Mouse (Mus musculus) MEL (cell line): ENCODE results near the gene Gabbr1. TPM values are rescaled to one million over a fixed set of nuclear protein-coding genes. Genes with fewer than 3 reads are reported as not detected.

ENCODE experiments used
- DNase-seq: peaks from one replicate; pipeline ENCODE4 v3.0.0; 2011; ENCODE audit warnings: low read depth, low spot score
- H3K27ac ChIP-seq: 2 replicates; pipeline ENCODE4 v1.5.1; 2012; ENCODE audit warnings: low read depth, mild to moderate bottlenecking, control low read depth, low read length, moderate library complexity; ENCODE audit not compliant: control insufficient read depth
- H3K27me3 ChIP-seq, 2 experiments: fragments of 150-350 bp in 1 of 2; sonication (generic) in 1 of 2; 2 replicates each; pipeline ENCODE4 v1.6.1; 2012; ENCODE audit warnings: low read length in 2 of 2, mild to moderate bottlenecking in 2 of 2, improper control_type of control experiment in 1 of 2, moderate library complexity in 1 of 2; ENCODE audit not compliant: insufficient read depth in 2 of 2, control insufficient read depth in 1 of 2
- H3K36me3 ChIP-seq, 2 experiments: 2 replicates each; pipeline ENCODE4 v1.6.1; 2012 to 2014; ENCODE audit warnings: low read length in 2 of 2, improper control_type of control experiment in 1 of 2, inconsistent platforms in 1 of 2, mild to moderate bottlenecking in 1 of 2; ENCODE audit not compliant: insufficient read depth in 2 of 2, control insufficient read depth in 1 of 2
- H3K4me1 ChIP-seq, 2 experiments: fragments of 150-350 bp in 1 of 2; sonication (generic) in 1 of 2; 2 replicates each; pipeline ENCODE4 v1.6.1; 2012; ENCODE audit warnings: low read length in 2 of 2, improper control_type of control experiment in 1 of 2, mild to moderate bottlenecking in 1 of 2; ENCODE audit not compliant: insufficient read depth in 2 of 2, control insufficient read depth in 1 of 2
- H3K4me3 ChIP-seq, 2 experiments: fragments of 150-350 bp in 1 of 2; sonication (generic) in 1 of 2; 2 replicates each; pipeline ENCODE4 v1.5.1; 2012; ENCODE audit warnings: low read depth in 2 of 2, low read length in 2 of 2, mild to moderate bottlenecking in 2 of 2, moderate library complexity in 2 of 2, control low read depth in 1 of 2, improper control_type of control experiment in 1 of 2; ENCODE audit not compliant: control insufficient read depth in 1 of 2, insufficient read depth in 1 of 2
- H3K79me2 ChIP-seq: 2 replicates; pipeline ENCODE4 v1.6.1; 2012; ENCODE audit warnings: mild to moderate bottlenecking, low read length, moderate library complexity; ENCODE audit not compliant: control insufficient read depth, poor library complexity, insufficient read depth
- H3K9ac ChIP-seq: 2 replicates; pipeline ENCODE4 v1.6.1; 2012; ENCODE audit warnings: low read depth, mild to moderate bottlenecking, control low read depth, low read length, moderate library complexity; ENCODE audit not compliant: control insufficient read depth, poor library complexity, severe bottlenecking
- H3K9me3 ChIP-seq: fragments of 150-350 bp; sonication (generic); replicated peaks from 2 replicates; pipeline ENCODE4 v1.6.1; 2012; ENCODE audit warnings: mild to moderate bottlenecking, low read length, improper control_type of control experiment, moderate library complexity; ENCODE audit not compliant: insufficient read depth
- CHD1 ChIP-seq: IDR thresholded peaks from 2 replicates; pipeline ENCODE4 v1.6.1; 2012; ENCODE audit warnings: low read depth, mild to moderate bottlenecking, inconsistent platforms, low read length, improper control_type of control experiment
- CHD2 ChIP-seq: IDR thresholded peaks from 2 replicates; pipeline ENCODE4 v1.6.1; 2011; ENCODE audit warnings: low read length, improper control_type of control experiment
- CTCF ChIP-seq, 3 experiments: IDR thresholded peaks in 2 of 3; conservative IDR thresholded peaks in 1 of 3; 2 replicates each; pipeline ENCODE4 v1.5.1; 2011 to 2012; ENCODE audit warnings: low read length in 3 of 3, low read depth in 2 of 3, mild to moderate bottlenecking in 2 of 3, improper control_type of control experiment in 1 of 3, inconsistent platforms in 1 of 3, mixed read lengths in 1 of 3, moderate library complexity in 1 of 3; ENCODE audit not compliant: control insufficient read depth in 1 of 3, insufficient read depth in 1 of 3, poor library complexity in 1 of 3, severe bottlenecking in 1 of 3
- ETS1 ChIP-seq: IDR thresholded peaks from 2 replicates; pipeline ENCODE4 v1.6.1; 2012; ENCODE audit warnings: low read depth, mild to moderate bottlenecking, inconsistent platforms, low read length, improper control_type of control experiment, moderate library complexity
- HCFC1 ChIP-seq: IDR thresholded peaks from 2 replicates; pipeline ENCODE4 v1.6.1; 2012; ENCODE audit warnings: low read depth, mild to moderate bottlenecking, inconsistent platforms, low read length, improper control_type of control experiment, moderate library complexity
- MEF2A ChIP-seq: IDR thresholded peaks from 2 replicates; pipeline ENCODE4 v1.6.1; 2014; ENCODE audit warnings: low read depth, mild to moderate bottlenecking, inconsistent platforms, low read length, improper control_type of control experiment; ENCODE audit not compliant: poor library complexity, insufficient replicate concordance, severe bottlenecking; ENCODE audit errors: extremely low read depth
- MXI1 ChIP-seq: IDR thresholded peaks from 2 replicates; pipeline ENCODE4 v1.6.1; 2011; ENCODE audit warnings: mild to moderate bottlenecking, low read depth, low read length, improper control_type of control experiment
- MYB ChIP-seq: IDR thresholded peaks from 2 replicates; pipeline ENCODE4 v1.6.1; 2011; ENCODE audit warnings: mild to moderate bottlenecking, low read depth, low read length, improper control_type of control experiment
- MYC ChIP-seq: IDR thresholded peaks from 2 replicates; pipeline ENCODE4 v1.6.1; 2011; ENCODE audit warnings: low read depth, mild to moderate bottlenecking, low read length, improper control_type of control experiment, moderate library complexity
- NELFE ChIP-seq: IDR thresholded peaks from 2 replicates; pipeline ENCODE4 v1.6.1; 2011; ENCODE audit warnings: low read depth, low read length, improper control_type of control experiment
- NRF1 ChIP-seq: IDR thresholded peaks from 2 replicates; pipeline ENCODE4 v1.6.1; 2014; ENCODE audit warnings: low read depth, mild to moderate bottlenecking, inconsistent platforms, low read length, improper control_type of control experiment, moderate library complexity; ENCODE audit not compliant: poor library complexity, insufficient read depth, severe bottlenecking
- RAD21 ChIP-seq: IDR thresholded peaks from 2 replicates; pipeline ENCODE4 v1.6.1; 2011; ENCODE audit warnings: mild to moderate bottlenecking, low read depth, low read length, improper control_type of control experiment
- RCOR1 ChIP-seq: IDR thresholded peaks from 2 replicates; pipeline ENCODE4 v1.6.1; 2012; ENCODE audit warnings: low read depth, mild to moderate bottlenecking, inconsistent platforms, low read length, improper control_type of control experiment
- SIN3A ChIP-seq: IDR thresholded peaks from 2 replicates; pipeline ENCODE4 v1.6.1; 2012; ENCODE audit warnings: low read length, improper control_type of control experiment, inconsistent platforms
- TBP ChIP-seq: IDR thresholded peaks from 2 replicates; pipeline ENCODE4 v1.8.0; 2011; ENCODE audit warnings: low read depth, low read length, improper control_type of control experiment
- TCF12 ChIP-seq: IDR thresholded peaks from 2 replicates; pipeline ENCODE4 v1.6.1; 2014; ENCODE audit warnings: low read depth, mild to moderate bottlenecking, inconsistent platforms, low read length, improper control_type of control experiment, moderate library complexity
- UBTF ChIP-seq: IDR thresholded peaks from 2 replicates; pipeline ENCODE4 v1.6.1; 2012; ENCODE audit warnings: low read depth, mild to moderate bottlenecking, inconsistent platforms, low read length, improper control_type of control experiment, moderate library complexity, borderline replicate concordance; ENCODE audit not compliant: insufficient read depth
- USF1 ChIP-seq: IDR thresholded peaks from 2 replicates; pipeline ENCODE4 v1.6.1; 2014; ENCODE audit warnings: low read depth, mild to moderate bottlenecking, inconsistent platforms, low read length, improper control_type of control experiment, moderate library complexity
- USF2 ChIP-seq, 2 experiments: IDR thresholded peaks; 2 replicates each; pipeline ENCODE4 v1.6.1; 2011 to 2012; ENCODE audit warnings: improper control_type of control experiment in 2 of 2, low read length in 2 of 2, borderline replicate concordance in 1 of 2, inconsistent platforms in 1 of 2, low read depth in 1 of 2, mild to moderate bottlenecking in 1 of 2; ENCODE audit not compliant: insufficient read depth in 1 of 2
- ZMIZ1 ChIP-seq: IDR thresholded peaks from 2 replicates; pipeline ENCODE4 v1.6.1; 2012; ENCODE audit warnings: low read depth, mild to moderate bottlenecking, inconsistent platforms, low read length, improper control_type of control experiment, moderate library complexity
- polyA plus RNA-seq, 2 experiments: library from polyadenylated mRNA; stranded (reverse) in 1 of 2; unstranded in 1 of 2; fragments of >175 nt in 1 of 2; fragments of >200 nt in 1 of 2; gene quantifications; 2 replicates each; pipeline versions ENCODE4 v1.2.1 to v1.2.4; 2012; ENCODE audit warnings: low replicate concordance in 2 of 2, low read depth in 1 of 2; ENCODE audit not compliant: insufficient read length in 2 of 2, insufficient read depth in 1 of 2, missing spikeins in 1 of 2
- total RNA-seq: library from RNA; depleted of rRNA; stranded (reverse); fragments of 300-350 nt; gene quantifications from 2 replicates; pipeline ENCODE4 v1.2.3, GENCODE M21; 2012

Gene Gabbr1
- total and polyA plus RNA-seq, 3 experiments, result 2.2 to 14.6 TPM; not detected in 1

GRCm38 (mm10) chr17:37050399-37050798 is 4.6 kb downstream of the Gabbr1 start:
- TF ChIP-seq HCFC1 (no peak), MEF2A (no peak), USF1 (no peak), UBTF (no peak), RAD21 (no peak), RCOR1 (no peak), CHD2 (no peak), SIN3A (no peak), CHD1 (no peak), NRF1 (no peak), ETS1 (no peak)
- H3K27ac ChIP-seq, result no peak overlapping the region
- no peaks in the 10 kb centered on the region for H3K27me3 ChIP-seq
- no peak overlapping the region for H3K4me3 ChIP-seq
- H3K4me1 ChIP-seq, result no peaks in the 10 kb centered on the region
- no peak overlapping the region for H3K9ac ChIP-seq
- H3K36me3 ChIP-seq, result peaks cover 0 to 3% of the 10 kb centered on the region in 2 experiments; a peak in 2 of 4 replicates
- H3K9me3 ChIP-seq, result no peaks in the 10 kb centered on the region
- DNase-seq, result no peak
- H3K79me2 ChIP-seq, result peaks cover 1% of the 10 kb centered on the region

- H3K4me3 ChIP-seq, result no peak overlapping the region
These were observed 5.1 kb downstream of the Gabbr1 start for GRCm38 (mm10) chr17:37050876-37051275.

More at GRCm38 (mm10) chr17:37050876-37051275, 5.1 kb downstream of the Gabbr1 start:
- Histone ChIP-seq H3K9ac (no peak overlapping the region), H3K4me1 (no peaks in the 10 kb centered on the region), H3K27ac (no peak overlapping the region), H3K27me3 (no peaks in the 10 kb centered on the region), H3K79me2 (peaks cover 1% of the 10 kb centered on the region), H3K9me3 (no peaks in the 10 kb centered on the region), H3K36me3 (peaks cover 0 to 3% of the 10 kb centered on the region in 2 experiments; a peak in 2 of 4 replicates)
- no peak for DNase-seq
- no peak for TF ChIP-seq TBP
- no peak for TF ChIP-seq MXI1
- TF ChIP-seq HCFC1, result no peak
- no peak for TF ChIP-seq SIN3A
- TF ChIP-seq CHD1, result no peak
- TF ChIP-seq ETS1, result no peak
- no peak for TF ChIP-seq NELFE
- TF ChIP-seq CTCF (IDR thresholded peaks at IDR 0.05 in 2 of 3, conservative IDR thresholded peaks at IDR 0.05 in 1 of 3; ENCODE audit: control insufficient read depth in 1 of 3, insufficient read depth in 1 of 3, low read depth in 2 of 3, low read length in 3 of 3, poor library complexity in 1 of 3, severe bottlenecking in 1 of 3), result no peak
- no peak for TF ChIP-seq CHD2
- no peak for TF ChIP-seq MYB
- no peak for TF ChIP-seq USF2 (IDR thresholded peaks at IDR 0.05; ENCODE audit: borderline replicate concordance in 1 of 2, insufficient read depth in 1 of 2, low read depth in 1 of 2, low read length in 2 of 2)
- TF ChIP-seq NRF1, result no peak
- TF ChIP-seq ZMIZ1, result no peak
- TF ChIP-seq TCF12, result no peak
- TF ChIP-seq MYC, result no peak
